Mouse (Mus musculus): ENCODE measurements around the gene Trmt2b. TPM values are rescaled to one million over a fixed set of nuclear protein-coding genes. Genes with fewer than 3 reads are reported as not detected.
"Not testable (repeated sequence)": the region's sequence is repeated elsewhere in the genome, so short reads cannot be mapped to it uniquely, and the experiment has no call there.

Gene Trmt2b
- total and polyA plus RNA-seq, 3 experiments: 16.7 to 26.4 (median 19.2) TPM

DNA sequence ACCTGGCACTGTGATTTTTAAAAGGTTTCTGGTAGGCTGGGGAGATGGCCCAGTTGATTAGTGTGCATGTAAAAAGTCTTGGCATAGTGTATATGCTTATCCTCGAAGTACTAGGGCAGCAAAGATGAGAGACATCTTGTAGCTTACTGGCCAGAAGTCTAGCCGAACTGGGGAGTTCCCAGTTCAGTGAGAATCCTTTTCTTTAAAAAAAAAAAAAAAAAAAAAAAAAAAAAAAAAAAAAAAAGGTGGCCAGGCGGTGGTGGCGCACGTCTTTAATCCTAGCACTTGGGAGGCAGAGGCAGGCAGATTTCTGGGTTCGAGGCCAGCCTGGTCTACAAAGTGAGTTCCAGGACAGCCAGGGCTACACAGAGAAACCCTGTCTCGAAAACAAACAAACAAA is 34.4 kb upstream of the Trmt2b start:
- H3K79me2 ChIP-seq (replicated peaks; ENCODE audit: control insufficient read depth, extremely low read depth, insufficient read depth, poor library complexity, severe bottlenecking); dilution Hi-C loops (cut with MboI; ENCODE audit: extremely low pct_ligation_motif_present, extremely low pct_unique_long_range_greater_than_20kb, low sequenced_read_pairs); H3K4me3 ChIP-seq (replicated peaks in 1 of 3; ENCODE audit: low read depth in 2 of 3, low read length in 2 of 3, poor library complexity in 1 of 3); H3K4me2 ChIP-seq (ENCODE audit: insufficient read depth, low read depth, poor library complexity, severe bottlenecking); H3K27me3 ChIP-seq (replicated peaks); H3K9me3 ChIP-seq (replicated peaks; ENCODE audit: low read length); H3K9ac ChIP-seq (ENCODE audit: insufficient read depth, low read depth); H3K27ac ChIP-seq (ENCODE audit: insufficient read depth, low read depth); H3K4me1 ChIP-seq (ENCODE audit: control insufficient read depth in 1 of 2, insufficient read depth in 2 of 2); DNase-seq (ENCODE audit: extremely low read depth): not testable (repeated sequence)
- peaks cover 0 to 38% of the 10 kb centered on the region in 2 experiments for H3K36me3 ChIP-seq (replicated peaks in 1 of 2; ENCODE audit: control insufficient read depth in 1 of 2, insufficient read depth in 1 of 2, low read length in 1 of 2)
- in situ Hi-C loops (cut with MboI; ENCODE audit: low pct_ligation_motif_present, low pct_unique_long_range_greater_than_20kb, low sequenced_read_pairs): loop anchor here (5.0 kb wide), 1 partner anchor 174 kb away; no protein-coding TSS in a partner anchor

DNA sequence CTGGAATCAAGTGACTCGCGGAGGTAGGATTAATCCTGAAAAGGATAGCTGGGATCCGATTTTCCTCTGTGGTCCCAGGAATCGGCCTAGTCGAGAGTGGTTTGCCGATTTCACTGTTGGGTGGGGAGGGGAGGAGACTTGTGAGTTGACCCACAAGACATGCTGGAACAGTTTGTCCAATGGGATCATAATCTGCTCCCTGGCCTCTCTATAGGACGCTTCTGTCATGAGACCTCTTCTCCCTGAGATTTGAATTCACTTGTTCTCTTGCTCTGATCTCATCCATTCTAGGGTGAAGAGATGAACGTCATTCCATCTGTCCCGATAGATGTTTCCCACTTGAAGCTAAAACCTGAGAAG is 31.5 kb upstream of the Trmt2b start:
- H3K4me1 ChIP-seq (ENCODE audit: control insufficient read depth in 1 of 2, insufficient read depth in 2 of 2): 0 out of 4 replicates have a peak, but pooled peaks cover 0 to 3% of the 10 kb centered on the region in 2 experiments
- H3K27ac ChIP-seq (ENCODE audit: insufficient read depth, low read depth): no peak overlapping the region
- in situ Hi-C loops (cut with MboI; ENCODE audit: low pct_ligation_motif_present, low pct_unique_long_range_greater_than_20kb, low sequenced_read_pairs) (no loop called here), dilution Hi-C loops (cut with MboI; ENCODE audit: extremely low pct_ligation_motif_present, extremely low pct_unique_long_range_greater_than_20kb, low sequenced_read_pairs) (no loop called here)
- H3K4me2 ChIP-seq (ENCODE audit: insufficient read depth, low read depth, poor library complexity, severe bottlenecking): peak overlapping the region; percentile 68; the same call in 1 of the 2 replicates
- DNase-seq (ENCODE audit: extremely low read depth): peak; percentile 33
- H3K9ac ChIP-seq (ENCODE audit: insufficient read depth, low read depth): peak overlapping the region; percentile 58; the same call in 1 of the 2 replicates
- peak overlapping the region; percentile 57 to 64 (median 60) for H3K4me3 ChIP-seq (replicated peaks in 1 of 3; ENCODE audit: low read depth in 2 of 3, low read length in 2 of 3, poor library complexity in 1 of 3)
- no peaks in the 10 kb centered on the region for H3K27me3 ChIP-seq (replicated peaks)
- peaks cover 0 to 21% of the 10 kb centered on the region in 2 experiments for H3K36me3 ChIP-seq (replicated peaks in 1 of 2; ENCODE audit: control insufficient read depth in 1 of 2, insufficient read depth in 1 of 2, low read length in 1 of 2)
- TF ChIP-seq SMC3 (IDR thresholded peaks at IDR 0.05; ENCODE audit: low read depth, low read length) (no peak), MAX (IDR thresholded peaks at IDR 0.05; ENCODE audit: low read length) (no peak), UBTF (IDR thresholded peaks at IDR 0.05; ENCODE audit: low read depth, low read length) (no peak), CHD2 (IDR thresholded peaks at IDR 0.05; ENCODE audit: low read length) (no peak), RCOR1 (conservative IDR thresholded peaks at IDR 0.05; ENCODE audit: low read depth, low read length) (no peak), EP300 (IDR thresholded peaks at IDR 0.05; ENCODE audit: low read length) (no peak), MAFK (IDR thresholded peaks at IDR 0.05; ENCODE audit: insufficient replicate concordance, low read length) (no peak), IRF4 (IDR thresholded peaks at IDR 0.05; ENCODE audit: low read depth, low read length) (no peak), E2F4 (IDR thresholded peaks at IDR 0.05; ENCODE audit: insufficient replicate concordance, low read depth, low read length) (no peak), MEF2A (IDR thresholded peaks at IDR 0.05; ENCODE audit: borderline replicate concordance, low read depth, low read length) (no peak), ELF1 (IDR thresholded peaks at IDR 0.05; ENCODE audit: low read depth, low read length) (no peak), CHD1 (IDR thresholded peaks at IDR 0.05; ENCODE audit: low read depth, low read length) (no peak), MAZ (IDR thresholded peaks at IDR 0.05; ENCODE audit: low read depth, low read length) (no peak), POLR2AphosphoS2 (IDR thresholded peaks at IDR 0.05; ENCODE audit: low read depth, low read length) (no peak), TBP (conservative IDR thresholded peaks at IDR 0.05; ENCODE audit: low read depth, low read length) (no peak)
- peaks cover 7% of the 10 kb centered on the region for H3K79me2 ChIP-seq (replicated peaks; ENCODE audit: control insufficient read depth, extremely low read depth, insufficient read depth, poor library complexity, severe bottlenecking)
- H3K9me3 ChIP-seq (replicated peaks; ENCODE audit: low read length): no peaks in the 10 kb centered on the region

Measured in CH12.LX (cell line).